Mouse (Mus musculus): ENCODE data around the gene Foxf1. TPM values are rescaled to one million over a fixed set of nuclear protein-coding genes. Genes with fewer than 3 reads are reported as not detected.

The Foxf1 gene
- polyA plus RNA-seq, 1 experiment = not detected

DNA sequence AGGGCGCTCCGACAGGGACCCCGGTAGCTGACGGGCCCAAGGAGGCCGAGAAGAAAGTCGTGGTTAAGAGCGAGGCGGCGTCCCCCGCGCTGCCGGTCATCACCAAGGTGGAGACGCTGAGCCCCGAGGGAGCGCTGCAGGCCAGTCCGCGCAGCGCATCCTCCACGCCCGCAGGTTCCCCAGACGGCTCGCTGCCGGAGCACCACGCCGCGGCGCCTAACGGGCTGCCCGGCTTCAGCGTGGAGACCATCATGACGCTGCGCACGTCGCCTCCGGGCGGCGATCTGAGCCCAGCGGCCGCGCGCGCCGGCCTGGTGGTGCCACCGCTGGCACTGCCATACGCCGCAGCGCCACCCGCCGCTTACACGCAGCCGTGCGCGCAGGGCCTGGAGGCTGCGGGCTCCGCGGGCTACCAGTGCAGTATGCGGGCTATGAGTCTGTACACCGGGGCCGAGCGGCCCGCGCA is 33.0 kb downstream of the Foxf1 start:
- H3K79me2 ChIP-seq (ENCODE audit: control insufficient read depth, insufficient read depth) = peaks cover 39% of the 10 kb centered on the region
- H3K4me3 ChIP-seq = peak overlapping the region; percentile 82
- TF ChIP-seq USF1 (IDR thresholded peaks at IDR 0.05; ENCODE audit: low read depth) (no peak), MYOD1 (IDR thresholded peaks at IDR 0.05; ENCODE audit: control insufficient read depth in 1 of 3, insufficient read length in 2 of 3, low read depth in 2 of 3) (peak in 1 of 3 experiments; percentile 51), E2F4 (IDR thresholded peaks at IDR 0.05; ENCODE audit: insufficient read depth) (no peak), MYOG (IDR thresholded peaks at IDR 0.05; ENCODE audit: control insufficient read depth in 1 of 3, insufficient read depth in 1 of 3, insufficient read length in 2 of 3, low read depth in 2 of 3) (peak in 1 of 3 experiments; percentile 24), POLR2AphosphoS2 (IDR thresholded peaks at IDR 0.05; ENCODE audit: insufficient read length, low read depth) (peak; percentile 45), POLR2A (IDR thresholded peaks at IDR 0.05; ENCODE audit: insufficient read length, low read depth) (peak; percentile 71)
- H3ac ChIP-seq (ENCODE audit: control insufficient read depth, insufficient read length) = peak overlapping the region; percentile 78
- no peaks in the 10 kb centered on the region for H3K27me3 ChIP-seq (ENCODE audit: control insufficient read depth, insufficient read depth, insufficient read length)
- H3K4me2 ChIP-seq (ENCODE audit: low read depth) = peak overlapping the region; percentile 98
- no peaks in the 10 kb centered on the region for H3K36me3 ChIP-seq (ENCODE audit: control insufficient read depth, insufficient read depth)

DNA sequence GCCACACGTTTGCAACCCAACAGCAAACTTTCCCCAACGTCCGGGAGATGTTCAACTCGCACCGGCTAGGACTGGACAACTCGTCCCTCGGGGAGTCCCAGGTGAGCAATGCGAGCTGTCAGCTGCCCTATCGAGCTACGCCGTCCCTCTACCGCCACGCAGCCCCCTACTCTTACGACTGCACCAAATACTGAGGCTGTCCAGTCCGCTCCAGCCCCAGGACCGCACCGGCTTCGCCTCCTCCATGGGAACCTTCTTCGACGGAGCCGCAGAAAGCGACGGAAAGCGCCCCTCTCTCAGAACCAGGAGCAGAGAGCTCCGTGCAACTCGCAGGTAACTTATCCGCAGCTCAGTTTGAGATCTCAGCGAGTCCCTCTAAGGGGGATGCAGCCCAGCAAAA is 33.7 kb downstream of the Foxf1 start:
- peak overlapping the region; percentile 98 for H3K4me2 ChIP-seq (ENCODE audit: low read depth)
- no peak for TF ChIP-seq MYOG (IDR thresholded peaks at IDR 0.05; ENCODE audit: control insufficient read depth in 1 of 3, insufficient read depth in 1 of 3, insufficient read length in 2 of 3, low read depth in 2 of 3)
- no peak for TF ChIP-seq MYOD1 (IDR thresholded peaks at IDR 0.05; ENCODE audit: control insufficient read depth in 1 of 3, insufficient read length in 2 of 3, low read depth in 2 of 3)
- no peak for TF ChIP-seq CEBPB (IDR thresholded peaks at IDR 0.05; ENCODE audit: insufficient read depth, poor library complexity, severe bottlenecking)
- TF ChIP-seq E2F4 (IDR thresholded peaks at IDR 0.05; ENCODE audit: insufficient read depth) = no peak
- no peak for TF ChIP-seq POLR2A (IDR thresholded peaks at IDR 0.05; ENCODE audit: insufficient read length, low read depth)
- TF ChIP-seq POLR2AphosphoS2 (IDR thresholded peaks at IDR 0.05; ENCODE audit: insufficient read length, low read depth) = no peak
- no peak for TF ChIP-seq TCF12 (IDR thresholded peaks at IDR 0.05; ENCODE audit: insufficient read depth, poor library complexity, severe bottlenecking)
- no peak for TF ChIP-seq MAX (IDR thresholded peaks at IDR 0.05; ENCODE audit: low read depth)
- no peak for TF ChIP-seq TCF3 (IDR thresholded peaks at IDR 0.05; ENCODE audit: insufficient read length, low read depth)
- no peak for TF ChIP-seq SRF (IDR thresholded peaks at IDR 0.05; ENCODE audit: control insufficient read depth, insufficient read length, low read depth)
- no peak for TF ChIP-seq USF1 (IDR thresholded peaks at IDR 0.05; ENCODE audit: low read depth)
- no peak for TF ChIP-seq REST (IDR thresholded peaks at IDR 0.05; ENCODE audit: insufficient read depth, insufficient read length)
- H3K4me3 ChIP-seq = peak overlapping the region; percentile 82
- H3ac ChIP-seq (ENCODE audit: control insufficient read depth, insufficient read length) = peak overlapping the region; percentile 78
- no peaks in the 10 kb centered on the region for H3K27me3 ChIP-seq (ENCODE audit: control insufficient read depth, insufficient read depth, insufficient read length)
- H3K36me3 ChIP-seq (ENCODE audit: control insufficient read depth, insufficient read depth) = no peaks in the 10 kb centered on the region
- peaks cover 39% of the 10 kb centered on the region for H3K79me2 ChIP-seq (ENCODE audit: control insufficient read depth, insufficient read depth)

DNA sequence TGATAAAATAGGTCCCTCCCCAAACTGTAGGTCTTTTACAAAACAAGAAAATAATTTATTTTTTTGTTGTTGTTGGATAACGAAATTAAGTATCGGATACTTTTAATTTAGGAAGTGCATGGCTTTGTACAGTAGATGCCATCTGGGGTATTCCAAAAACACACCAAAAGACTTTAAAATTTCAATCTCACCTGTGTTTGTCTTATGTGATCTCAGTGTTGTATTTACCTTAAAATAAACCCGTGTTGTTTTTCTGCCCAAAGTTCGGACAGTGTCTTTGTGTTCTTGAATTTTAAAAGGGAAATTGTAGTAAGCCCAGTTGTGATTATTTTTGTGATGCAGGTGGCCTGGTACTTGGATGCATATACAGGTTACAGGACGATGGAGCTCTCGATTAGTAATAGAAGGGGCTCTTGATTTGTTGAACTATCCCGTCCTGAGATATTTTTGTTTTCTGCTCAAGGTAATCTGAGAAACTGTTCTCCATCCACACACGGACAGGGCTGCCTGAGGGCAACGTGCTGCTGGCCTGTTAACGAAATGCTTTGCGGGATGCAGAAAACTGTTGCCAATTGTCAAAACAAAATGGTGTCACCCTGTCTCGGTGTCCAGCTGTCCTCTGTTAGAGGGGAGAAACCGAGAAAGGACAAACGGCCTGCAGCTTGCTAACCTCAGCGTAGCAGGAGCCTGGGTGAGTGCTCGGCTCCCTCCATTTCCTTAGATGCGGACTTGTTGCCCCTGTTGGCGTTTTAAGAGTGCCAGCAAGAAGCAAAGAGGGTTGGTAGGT is 34.6 kb downstream of the Foxf1 start:
- Histone ChIP-seq H3K4me3 (peak overlapping the region; percentile 82), H3K36me3 (ENCODE audit: control insufficient read depth, insufficient read depth) (no peaks in the 10 kb centered on the region), H3K4me2 (ENCODE audit: low read depth) (peak overlapping the region; percentile 98), H3K27me3 (ENCODE audit: control insufficient read depth, insufficient read depth, insufficient read length) (no peaks in the 10 kb centered on the region), H3K79me2 (ENCODE audit: control insufficient read depth, insufficient read depth) (peaks cover 39% of the 10 kb centered on the region), H3ac (ENCODE audit: control insufficient read depth, insufficient read length) (no peak overlapping the region)
- TF ChIP-seq E2F4 (IDR thresholded peaks at IDR 0.05; ENCODE audit: insufficient read depth) (no peak), USF1 (IDR thresholded peaks at IDR 0.05; ENCODE audit: low read depth) (no peak), REST (IDR thresholded peaks at IDR 0.05; ENCODE audit: insufficient read depth, insufficient read length) (no peak), POLR2AphosphoS2 (IDR thresholded peaks at IDR 0.05; ENCODE audit: insufficient read length, low read depth) (no peak), SRF (IDR thresholded peaks at IDR 0.05; ENCODE audit: control insufficient read depth, insufficient read length, low read depth) (no peak), MYOG (IDR thresholded peaks at IDR 0.05; ENCODE audit: control insufficient read depth in 1 of 3, insufficient read depth in 1 of 3, insufficient read length in 2 of 3, low read depth in 2 of 3) (no peak), MYOD1 (IDR thresholded peaks at IDR 0.05; ENCODE audit: control insufficient read depth in 1 of 3, insufficient read length in 2 of 3, low read depth in 2 of 3) (no peak), MAX (IDR thresholded peaks at IDR 0.05; ENCODE audit: low read depth) (no peak), TCF12 (IDR thresholded peaks at IDR 0.05; ENCODE audit: insufficient read depth, poor library complexity, severe bottlenecking) (no peak), CEBPB (IDR thresholded peaks at IDR 0.05; ENCODE audit: insufficient read depth, poor library complexity, severe bottlenecking) (no peak)

DNA sequence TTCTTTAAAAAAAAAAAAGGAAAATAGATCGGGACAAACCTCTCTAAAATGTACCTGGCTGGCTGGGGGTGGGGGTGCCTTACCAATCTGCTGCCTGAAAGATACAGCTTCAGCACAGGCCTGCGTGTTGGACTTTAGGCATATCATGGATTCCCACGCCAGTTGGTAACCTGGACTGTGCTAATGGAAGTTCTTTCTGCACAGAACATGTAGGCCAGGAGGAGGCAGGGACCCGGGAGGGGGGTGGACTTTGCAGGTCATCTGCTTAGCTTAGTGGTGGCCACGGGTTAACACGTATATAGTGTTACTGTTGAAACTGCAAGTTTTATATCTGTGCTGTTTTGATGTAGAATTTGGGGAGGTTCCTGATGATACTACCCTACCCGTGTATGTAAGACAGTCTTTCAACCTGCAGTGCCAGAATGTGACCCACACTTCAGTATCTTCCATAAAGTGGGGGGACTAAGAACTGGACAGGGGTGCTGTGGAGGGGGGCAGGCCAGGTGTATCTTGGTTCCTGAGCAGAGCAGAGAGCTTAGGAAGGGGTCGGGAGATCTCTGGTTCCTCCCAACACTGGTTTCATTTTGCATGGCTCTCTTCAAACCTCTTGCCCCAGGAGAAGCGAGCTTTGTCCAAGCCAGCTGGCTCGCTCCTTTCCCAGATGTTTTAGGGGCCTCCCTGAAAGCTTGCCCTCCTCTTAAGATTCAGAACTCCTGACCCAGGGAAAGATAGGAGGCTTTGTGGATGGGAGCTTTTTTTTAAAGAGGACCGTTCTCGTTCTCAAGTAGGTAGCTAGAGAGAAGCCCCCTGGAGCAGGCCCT is 35.7 kb downstream of the Foxf1 start:
- Histone ChIP-seq H3K27me3 (ENCODE audit: control insufficient read depth, insufficient read depth, insufficient read length) (no peaks in the 10 kb centered on the region), H3ac (ENCODE audit: control insufficient read depth, insufficient read length) (no peak overlapping the region), H3K4me2 (ENCODE audit: low read depth) (peak overlapping the region; percentile 98), H3K79me2 (ENCODE audit: control insufficient read depth, insufficient read depth) (peaks cover 39% of the 10 kb centered on the region), H3K36me3 (ENCODE audit: control insufficient read depth, insufficient read depth) (no peaks in the 10 kb centered on the region), H3K4me3 (peak overlapping the region; percentile 82)
- TF ChIP-seq TCF12 (IDR thresholded peaks at IDR 0.05; ENCODE audit: insufficient read depth, poor library complexity, severe bottlenecking) (no peak), POLR2A (IDR thresholded peaks at IDR 0.05; ENCODE audit: insufficient read length, low read depth) (no peak), REST (IDR thresholded peaks at IDR 0.05; ENCODE audit: insufficient read depth, insufficient read length) (no peak), MYOD1 (IDR thresholded peaks at IDR 0.05; ENCODE audit: control insufficient read depth in 1 of 3, insufficient read length in 2 of 3, low read depth in 2 of 3) (no peak), MYOG (IDR thresholded peaks at IDR 0.05; ENCODE audit: control insufficient read depth in 1 of 3, insufficient read depth in 1 of 3, insufficient read length in 2 of 3, low read depth in 2 of 3) (no peak), SRF (IDR thresholded peaks at IDR 0.05; ENCODE audit: control insufficient read depth, insufficient read length, low read depth) (no peak), CEBPB (IDR thresholded peaks at IDR 0.05; ENCODE audit: insufficient read depth, poor library complexity, severe bottlenecking) (no peak), TCF3 (IDR thresholded peaks at IDR 0.05; ENCODE audit: insufficient read length, low read depth) (no peak), E2F4 (IDR thresholded peaks at IDR 0.05; ENCODE audit: insufficient read depth) (no peak), POLR2AphosphoS2 (IDR thresholded peaks at IDR 0.05; ENCODE audit: insufficient read length, low read depth) (no peak), MAX (IDR thresholded peaks at IDR 0.05; ENCODE audit: low read depth) (no peak), USF1 (IDR thresholded peaks at IDR 0.05; ENCODE audit: low read depth) (no peak)
